Mouse (Mus musculus): ENCODE measurements around the gene Cdca5. TPM values are rescaled to one million over a fixed set of nuclear protein-coding genes. Genes with fewer than 3 reads are reported as not detected.

Cdca5 gene
- polyA plus RNA-seq (2015; fragmentation: Nextera tagmentation; extraction: Ambion mirVana) = 38.6 and 42.9 TPM in 2 replicates

DNA sequence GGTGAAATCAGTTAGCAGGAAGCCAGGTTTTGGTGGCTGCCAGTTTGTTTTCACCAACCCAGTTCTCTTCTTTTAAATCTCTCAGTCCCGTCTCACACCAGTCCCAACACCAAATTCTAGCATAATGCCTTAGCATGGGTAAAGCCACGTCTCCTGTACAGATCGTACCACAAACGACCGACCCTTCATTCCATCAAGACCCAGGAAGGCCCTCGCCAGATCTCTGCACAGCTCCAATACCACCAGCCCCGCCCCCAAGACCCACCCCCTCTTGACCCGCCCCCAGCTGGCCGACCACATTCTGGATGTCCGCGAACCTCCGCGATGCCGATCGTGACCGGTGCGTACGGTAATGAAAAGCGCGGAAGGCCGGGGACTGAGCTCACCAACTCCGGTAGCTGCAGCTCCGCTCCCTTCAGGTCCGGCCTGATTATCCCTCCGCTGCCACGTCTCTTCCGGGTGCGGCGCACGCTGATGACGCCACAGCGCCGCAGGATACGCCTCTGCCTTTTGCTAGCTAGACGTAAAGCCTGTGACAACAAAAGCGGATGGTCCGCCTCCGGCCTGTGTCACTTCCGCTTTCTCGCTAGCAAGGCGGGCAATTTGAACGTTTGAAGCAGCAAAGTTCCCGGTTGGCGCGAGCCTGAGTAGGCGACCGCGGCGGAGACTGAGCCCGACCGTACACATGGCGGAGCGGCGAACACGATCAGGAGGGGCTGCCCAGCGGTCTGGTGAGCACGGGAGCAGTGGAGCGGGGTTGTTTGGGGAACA lies at the start of gene Cdca5, which contains the start of gene Zfpl1:
Gene Cdca5, plus strand, starts transcription at position 506 of the 771 bp plus-strand sequence.
Gene Zfpl1, minus strand, starts transcription at position 479 of the 771 bp plus-strand sequence.

DNA sequence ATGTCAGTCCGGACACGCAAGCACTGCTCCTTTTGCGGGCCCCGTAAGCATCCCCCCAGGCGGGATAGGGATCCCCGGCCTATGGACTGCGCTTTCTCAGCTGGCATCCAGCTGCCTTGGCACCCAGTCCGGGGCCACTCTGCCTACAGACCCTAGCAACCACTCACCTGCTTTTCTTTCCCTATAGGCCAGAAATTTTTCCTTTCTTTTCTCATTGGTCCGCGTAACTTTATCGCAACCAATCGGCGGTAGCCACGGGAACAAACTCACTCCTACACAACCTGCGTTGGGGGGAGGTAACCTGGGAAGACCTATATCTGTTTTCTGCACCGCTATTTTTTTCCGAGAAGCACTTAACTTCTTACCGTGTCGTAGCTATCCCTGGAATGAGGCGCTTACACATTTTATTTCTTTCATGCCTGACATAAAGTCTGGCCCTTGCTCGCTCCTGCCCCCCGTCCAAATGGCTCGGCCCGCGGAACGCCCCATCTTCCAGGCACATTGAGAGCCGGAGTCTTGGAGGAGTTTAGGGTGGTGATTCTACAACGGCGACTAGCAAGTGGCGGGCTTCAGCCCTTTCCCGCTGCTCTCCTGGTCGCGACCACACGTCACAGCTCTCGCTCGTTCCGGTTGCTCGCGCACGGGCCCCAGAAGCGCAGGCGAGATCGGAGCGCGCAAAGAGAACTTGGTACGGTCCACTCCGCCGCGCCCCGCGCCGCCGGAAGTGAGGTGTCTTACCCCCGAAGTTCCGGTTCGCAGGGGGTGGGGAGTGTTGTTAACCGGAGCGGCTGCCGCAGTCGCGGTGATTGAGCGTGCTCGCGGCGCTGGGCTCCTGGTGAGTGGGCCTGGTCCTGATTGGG lies 38.3 kb upstream of the Cdca5 start, which contains the start of gene Syvn1:
Gene Syvn1, plus strand, starts transcription at position 283 of the 860 bp plus-strand sequence.

DNA sequence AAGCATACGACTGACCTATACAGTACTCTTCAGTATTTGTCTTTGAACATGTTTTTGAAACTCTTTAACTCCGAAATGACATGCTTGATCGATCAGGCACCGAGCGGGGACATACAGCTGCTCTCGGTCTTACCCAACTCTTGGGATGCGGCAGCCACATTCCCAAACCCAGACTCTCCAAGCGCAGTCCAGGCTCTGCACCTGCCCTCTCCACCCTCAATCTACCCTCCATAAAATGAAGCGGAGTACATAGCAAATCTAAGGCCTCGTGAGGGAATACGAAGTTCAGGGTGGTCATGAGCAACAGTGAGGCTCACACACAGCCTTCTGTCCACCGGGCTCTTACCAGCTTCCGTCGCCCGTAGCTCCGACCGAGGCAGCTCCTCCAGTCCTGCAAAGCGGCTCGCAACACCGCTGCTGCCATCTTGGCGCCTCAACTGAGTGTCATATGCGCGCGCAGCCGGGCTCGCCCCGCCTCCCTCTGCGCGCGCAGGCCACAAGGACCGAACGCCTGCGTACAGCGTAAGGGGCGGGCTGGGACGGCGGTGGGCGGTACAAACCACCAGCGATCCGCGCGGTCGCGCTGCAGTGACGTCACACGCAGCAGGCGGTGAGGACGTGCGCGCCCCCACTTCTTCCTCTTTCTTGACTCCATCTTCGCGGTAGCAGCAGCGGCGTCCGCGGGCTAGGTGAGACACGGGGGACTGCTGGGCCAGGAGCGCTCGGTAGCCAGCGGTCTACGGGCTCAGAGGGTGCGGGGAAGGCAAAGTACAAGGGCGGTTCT lies 27.3 kb upstream of the Cdca5 start, which contains the start of the genes Mrpl49 and Fau:
Gene Mrpl49, minus strand, starts transcription at position 473 of the 784 bp plus-strand sequence.
Gene Fau, plus strand, starts transcription at position 532 of the 784 bp plus-strand sequence.

DNA sequence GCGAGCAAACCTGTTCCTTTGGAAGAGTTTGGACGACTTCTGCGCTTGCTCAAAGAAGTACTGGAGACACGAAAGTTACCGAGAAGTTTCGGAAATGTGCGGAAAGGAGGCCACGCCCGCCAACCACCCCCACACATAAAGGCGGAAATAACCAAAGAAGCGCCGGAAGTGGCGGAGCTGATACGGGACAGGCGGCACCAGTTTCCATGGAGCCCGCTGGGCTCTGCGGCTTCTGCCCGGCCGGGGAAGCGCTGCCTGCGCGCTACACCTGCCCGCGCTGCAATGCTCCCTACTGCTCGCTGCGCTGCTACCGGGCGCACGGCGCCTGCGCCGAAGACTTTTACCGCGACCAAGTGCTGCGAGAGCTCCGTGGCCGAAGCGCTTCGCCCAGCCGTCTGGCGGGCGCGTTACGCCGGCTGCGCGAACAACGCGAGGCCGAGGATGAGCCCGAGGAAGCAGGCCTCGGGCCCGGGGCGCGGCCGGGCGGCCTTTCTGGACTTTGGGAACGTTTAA lies 23.7 kb upstream of the Cdca5 start, which contains the start of gene Znhit2:
Gene Znhit2, plus strand, starts transcription at position 172 of the 513 bp plus-strand sequence.

DNA sequence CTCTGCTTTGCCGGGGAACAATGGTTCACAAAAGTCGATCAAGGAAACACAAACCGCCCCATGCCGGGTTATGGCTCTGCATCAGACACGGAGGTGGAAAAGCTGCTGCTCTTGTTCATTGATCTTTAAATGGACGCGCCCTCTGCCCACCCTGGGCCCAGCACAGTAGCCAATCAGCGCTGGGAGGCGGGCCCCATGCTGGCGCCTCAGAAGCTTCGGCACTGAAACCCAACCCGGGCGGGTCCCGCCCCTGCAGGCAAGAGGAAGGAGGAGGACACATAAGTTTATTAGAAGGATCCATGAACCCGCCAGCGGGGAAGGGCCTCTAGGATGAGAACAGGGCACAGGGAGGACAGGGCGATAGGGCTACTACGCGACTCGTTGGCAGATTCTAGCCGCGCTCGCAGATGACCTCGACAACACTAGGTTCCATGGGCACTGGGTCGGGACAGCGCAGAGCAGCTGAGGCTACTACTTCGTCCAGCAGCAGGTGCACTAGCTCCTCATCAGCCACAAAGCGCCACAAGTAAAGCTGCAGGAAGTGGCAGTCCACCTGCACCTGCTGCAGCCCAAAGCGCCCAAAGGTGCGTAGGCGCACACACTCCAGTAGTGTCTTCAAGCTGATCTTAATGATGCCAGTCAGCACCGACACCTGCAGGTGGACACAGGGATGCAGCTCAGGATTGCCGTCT lies 16.9 kb upstream of the Cdca5 start, which contains the start of gene Tm7sf2:
Gene Tm7sf2, minus strand, starts transcription at position 650 of the 692 bp plus-strand sequence.

DNA sequence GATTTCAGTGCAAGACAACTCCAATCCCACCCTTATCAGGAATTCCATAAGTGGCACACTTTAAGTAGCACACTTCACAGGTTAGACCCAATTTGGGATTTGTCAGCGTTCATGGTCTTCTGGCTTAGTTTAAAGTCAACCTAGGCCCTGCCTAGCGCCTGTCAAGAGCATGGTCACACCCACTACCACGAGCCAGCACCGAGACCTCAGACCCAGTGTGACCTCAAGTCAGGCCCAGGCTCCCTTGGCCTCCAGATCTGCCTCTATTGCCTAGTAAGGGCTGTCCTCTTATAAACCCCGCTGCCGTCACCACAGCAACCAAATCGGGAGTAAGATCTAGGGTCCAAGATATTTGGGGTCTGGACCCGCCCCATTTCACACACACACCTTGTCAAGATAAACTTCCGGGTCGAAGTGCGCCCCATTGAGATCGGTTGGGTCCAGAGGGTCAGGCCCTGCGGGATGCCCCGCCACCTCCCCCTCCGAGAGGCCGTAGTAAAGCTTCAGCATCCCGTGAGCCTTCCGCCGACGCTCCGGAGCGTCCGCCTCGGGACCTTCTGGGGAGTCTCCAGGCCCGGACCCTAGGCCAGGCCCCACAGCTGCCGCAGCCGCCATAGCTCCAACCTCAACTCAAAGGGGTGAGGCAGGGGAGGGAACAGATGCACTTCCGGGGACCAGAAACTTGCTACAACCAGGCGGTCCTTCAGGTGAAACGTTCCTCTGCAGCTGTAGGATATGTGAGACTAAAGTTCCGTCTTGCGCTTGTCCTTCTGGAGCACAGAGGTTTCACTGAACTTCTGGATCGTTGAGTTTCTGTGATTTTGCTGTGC lies 8.0 kb upstream of the Cdca5 start, which contains the start of gene Vps51:
Gene Vps51, minus strand, starts transcription at position 668 of the 830 bp plus-strand sequence.

DNA sequence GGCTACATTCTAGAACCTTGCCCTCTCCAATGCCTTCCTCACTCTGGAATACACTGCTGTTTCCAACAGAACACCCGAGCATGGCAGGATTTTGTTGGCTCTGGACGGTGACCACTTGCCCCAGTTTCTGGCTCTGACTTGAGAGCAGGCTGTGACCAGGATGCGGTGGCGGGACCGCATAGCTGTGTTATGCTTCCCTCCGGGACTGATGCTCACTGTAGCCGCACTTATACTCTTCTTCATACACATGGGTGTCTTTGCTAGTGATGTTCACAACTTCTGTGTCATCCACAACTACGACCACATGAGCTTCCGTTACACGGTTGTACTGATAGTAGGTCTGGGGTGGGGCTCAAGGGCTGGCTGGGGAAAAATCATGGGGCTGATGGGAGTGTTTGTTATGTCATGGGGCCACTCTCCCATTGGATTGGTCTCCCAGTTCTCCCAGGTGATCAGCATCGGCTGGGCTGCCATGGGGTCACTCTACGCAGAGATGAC lies 4.8 kb upstream of the Cdca5 start, which contains the start of gene Tmem262:
Gene Tmem262, plus strand, starts transcription at position 51 of the 498 bp plus-strand sequence.

DNA sequence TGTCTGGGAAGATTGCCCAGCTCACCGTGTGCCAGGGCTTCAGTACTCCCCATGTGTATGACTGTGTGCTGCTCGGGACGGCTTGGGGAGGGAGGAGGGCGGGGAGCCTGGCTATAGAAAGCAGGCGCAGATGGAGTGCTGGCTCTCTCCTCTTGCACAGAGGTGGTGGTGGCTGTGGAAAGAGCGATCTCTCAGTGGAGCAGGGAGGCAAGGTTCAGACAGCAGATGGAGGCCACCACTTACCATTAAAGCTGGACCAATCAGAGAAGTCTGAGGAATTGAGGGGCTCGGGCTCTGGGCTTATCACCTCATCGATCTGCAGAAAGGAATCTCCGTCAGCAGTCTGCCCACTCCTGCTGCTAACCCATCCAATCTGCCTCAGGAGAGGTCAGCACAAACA lies 2.6 kb upstream of the Cdca5 start, which contains the start of gene Gm28374:
Gene Gm28374, minus strand, starts transcription at position 101 of the 400 bp plus-strand sequence.

DNA sequence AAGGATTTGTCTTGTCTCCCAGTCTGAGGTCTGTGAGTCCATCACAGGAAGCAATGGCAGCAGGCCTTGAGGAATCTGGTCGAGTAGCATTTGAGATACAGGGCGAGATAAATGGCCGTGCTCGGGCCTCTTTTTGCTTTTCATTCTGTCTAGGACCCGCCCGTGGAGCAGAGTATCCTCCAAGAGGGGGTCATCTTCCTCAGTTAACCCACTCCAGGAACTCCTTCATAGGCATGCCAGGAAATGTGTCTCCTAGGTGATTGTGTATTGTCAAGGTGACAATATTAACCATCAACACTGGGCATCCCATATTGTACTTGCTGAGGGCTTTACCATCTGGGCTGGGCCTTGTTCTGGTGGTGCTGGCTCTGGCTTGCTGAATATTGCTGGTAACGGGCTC lies 9.3 kb downstream of the Cdca5 start, which contains the start of gene AC131692.1:
Gene AC131692.1, plus strand, starts transcription at position 301 of the 400 bp plus-strand sequence.

DNA sequence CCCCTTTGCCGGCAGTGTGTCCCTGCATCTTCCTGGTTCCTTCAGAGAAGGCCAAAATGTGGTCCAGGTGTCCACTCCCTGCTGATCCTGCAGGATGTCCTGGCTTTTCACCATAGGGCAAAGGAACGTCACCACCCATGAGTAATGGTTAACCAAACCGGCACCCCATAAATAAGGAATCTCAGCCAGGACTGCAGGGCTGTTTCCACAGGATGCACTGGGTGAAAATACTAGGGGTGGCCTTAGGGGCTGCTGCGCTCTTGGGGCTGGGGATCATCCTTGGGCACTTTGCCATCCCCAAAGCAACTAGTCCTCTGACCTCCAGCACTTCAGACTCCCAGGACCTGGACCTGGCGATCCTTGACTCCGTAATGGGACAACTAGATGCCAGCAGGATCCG lies 20.8 kb downstream of the Cdca5 start, which contains the start of gene Naaladl1:
Gene Naaladl1, plus strand, starts transcription at position 197 of the 400 bp plus-strand sequence.

DNA sequence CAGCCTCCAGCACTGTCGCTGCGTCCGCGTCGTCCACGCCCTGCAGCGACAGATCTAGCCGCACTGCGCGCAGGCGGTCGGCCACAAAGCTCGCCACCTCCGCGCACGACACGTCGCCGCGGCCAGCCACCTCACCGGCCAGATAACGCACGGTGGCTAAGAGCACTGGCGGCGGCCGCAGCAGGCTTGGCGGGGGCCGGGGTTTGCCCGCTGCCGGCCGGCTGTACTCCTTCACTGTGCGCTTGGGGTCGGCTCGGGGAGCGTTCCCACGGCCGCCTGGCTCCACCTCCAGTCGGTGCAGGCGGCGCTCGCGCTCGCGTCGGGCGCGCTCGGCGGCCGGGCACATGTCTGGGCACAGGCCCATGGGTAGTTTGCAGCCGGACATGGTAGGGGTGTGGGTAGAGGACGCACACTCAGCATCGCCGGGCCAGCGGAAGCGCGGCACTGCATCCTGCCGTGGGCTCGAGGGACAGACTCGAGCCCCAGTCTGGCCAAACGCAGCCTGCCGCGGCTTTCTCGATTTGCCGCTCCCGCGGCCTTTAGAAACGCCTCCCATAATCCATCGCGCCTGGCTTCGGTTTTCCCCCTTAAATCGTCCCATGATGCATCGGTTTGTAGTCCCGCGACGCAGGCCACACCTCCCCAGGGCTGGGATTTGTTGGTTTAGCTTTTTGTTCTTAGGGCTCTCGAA lies 33.3 kb downstream of the Cdca5 start, which contains the start of gene Sac3d1:
Gene Sac3d1, minus strand, starts transcription at position 665 of the 691 bp plus-strand sequence.

DNA sequence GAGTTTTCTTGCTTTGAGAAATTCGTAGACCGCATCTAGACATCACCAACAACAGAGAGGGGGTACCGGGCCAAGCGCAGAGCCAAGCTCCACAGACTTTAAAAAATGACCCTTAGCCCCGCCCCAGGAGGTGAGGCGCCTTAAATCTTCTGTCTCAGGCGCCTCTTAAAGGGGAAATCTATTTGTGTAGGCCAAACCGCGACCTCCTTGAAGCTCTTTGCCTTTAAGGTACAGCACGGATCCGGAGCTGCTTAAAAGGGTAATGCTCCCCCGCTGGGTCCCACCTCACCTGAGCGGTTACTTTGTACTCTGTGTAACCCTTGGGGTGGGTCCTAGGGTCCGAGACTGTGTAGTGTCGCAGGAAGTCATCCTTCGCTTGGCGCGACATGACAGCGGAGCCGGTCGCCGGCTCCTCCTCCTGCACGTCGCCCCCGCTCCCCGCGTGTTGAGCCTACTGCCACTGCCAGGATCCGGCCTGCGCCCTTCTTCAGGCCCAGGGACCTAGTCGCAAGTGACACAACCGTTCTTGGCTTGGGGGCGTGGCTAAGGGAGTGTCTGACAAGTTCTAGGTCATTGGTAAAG lies 43.1 kb downstream of the Cdca5 start, which contains the start of gene Snx15:
Gene Snx15, minus strand, starts transcription at position 545 of the 582 bp plus-strand sequence.

DNA sequence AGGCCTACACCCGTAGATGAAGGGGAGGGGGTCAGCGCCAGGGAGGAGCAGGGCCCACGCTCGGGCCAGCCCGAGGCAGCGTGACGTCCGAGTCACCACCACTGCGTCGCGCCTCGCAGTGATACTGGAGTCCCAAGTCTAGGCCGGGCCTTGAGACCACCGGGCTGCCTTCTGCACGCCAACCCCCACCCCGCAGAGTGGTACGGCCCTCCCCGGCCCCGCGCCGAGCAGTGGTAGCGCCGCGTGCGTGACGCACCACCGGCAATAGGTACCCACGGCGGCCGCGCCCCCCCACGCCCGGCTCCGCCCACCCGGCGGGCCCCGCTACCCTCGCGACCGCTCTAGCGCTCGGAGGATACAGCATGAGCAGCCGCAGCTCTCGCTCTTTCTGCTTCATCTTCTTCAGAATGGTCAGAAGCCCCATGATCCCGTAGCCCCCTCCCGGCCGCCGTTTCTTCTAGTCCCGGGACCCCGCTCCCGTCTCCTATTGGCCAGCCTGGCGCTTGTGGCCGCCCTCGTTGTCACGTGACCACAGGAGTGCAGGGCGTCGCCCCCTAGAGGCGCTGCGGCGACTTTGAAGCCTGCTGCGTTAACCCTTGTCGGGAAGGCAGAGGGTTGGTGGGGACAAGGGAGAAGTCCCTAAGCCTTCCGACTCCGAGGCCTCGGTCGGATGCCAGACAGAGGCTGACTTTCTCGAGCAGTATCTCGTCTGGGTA lies 56.1 kb downstream of the Cdca5 start, which contains the start of gene Batf2:
Gene Batf2, plus strand, starts transcription at position 306 of the 716 bp plus-strand sequence.

DNA sequence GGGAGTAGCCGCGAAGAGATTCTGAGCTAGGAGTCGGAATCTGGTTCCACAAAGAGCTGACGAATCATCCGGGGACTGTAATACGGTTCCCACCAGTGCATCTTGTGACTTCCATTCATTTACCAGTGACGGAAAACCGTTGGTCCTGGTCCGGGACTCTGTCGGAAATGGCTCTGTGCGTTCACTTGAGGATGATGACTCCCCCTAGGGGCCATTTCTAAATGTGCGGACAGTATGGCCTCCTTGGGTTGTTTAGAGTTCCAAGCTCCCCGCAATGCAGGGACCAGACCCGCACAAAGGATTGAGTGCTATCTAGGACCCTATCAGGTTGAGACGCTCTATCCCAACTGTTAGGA lies 56.6 kb downstream of the Cdca5 start, which contains the start of gene Arl2:
Gene Arl2, minus strand, starts transcription at position 155 of the 356 bp plus-strand sequence.

